Mouse (Mus musculus): ENCODE measurements at regions not wholly inside any gene's neighbourhood (a gene's known extent, or its start where the extent isn't known, plus 50 kb on each side); places are given as distances from the start of the nearest gene placed in this dataset.

DNA sequence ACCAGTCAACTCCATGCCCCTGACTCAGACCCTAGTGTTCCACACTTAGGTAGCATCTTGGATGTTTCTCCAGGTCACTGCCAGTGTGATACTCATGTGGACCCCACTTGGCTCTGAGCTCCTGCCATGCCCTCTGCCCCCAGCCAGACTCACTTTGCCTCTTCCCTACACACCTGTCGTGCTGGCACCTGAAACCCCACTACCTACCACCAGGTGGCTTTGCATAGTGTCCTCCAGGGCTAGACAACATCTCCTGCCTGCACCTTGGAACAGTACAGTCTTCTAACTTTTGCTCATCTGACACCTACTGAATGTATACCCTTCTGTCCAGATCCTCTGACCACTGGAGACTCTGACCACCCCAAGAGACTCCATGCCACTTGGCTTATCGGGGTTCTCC, 80.6 kb downstream of the Fam53a start:
- no peak for ATAC-seq (replicated peaks; ENCODE audit: low read depth, poor library complexity, severe bottlenecking)

GRCm38 (mm10) chr5:33543372-33543771, 86.1 kb downstream of the Fam53a start:
- ATAC-seq (replicated peaks; ENCODE audit: low read depth, poor library complexity, severe bottlenecking): peak; percentile 82

DNA sequence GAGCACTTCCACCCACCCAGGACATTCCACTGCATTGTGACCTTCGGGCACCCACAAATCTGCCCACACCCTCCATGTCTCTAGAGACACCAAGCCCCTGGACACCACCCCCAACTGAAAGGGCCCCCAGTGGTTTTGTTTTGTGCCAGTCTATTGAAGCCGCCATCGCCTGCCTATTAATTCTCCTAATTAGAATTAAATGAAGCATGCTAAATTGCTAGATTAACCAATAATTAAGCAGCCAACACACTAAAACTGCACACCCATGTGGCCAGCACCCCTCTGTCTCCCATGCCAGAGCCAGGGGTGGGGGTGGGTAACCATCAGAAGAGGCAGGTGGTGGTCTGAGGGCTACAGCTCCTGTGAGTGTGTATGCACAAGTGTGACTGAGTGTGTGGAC, 86.8 kb downstream of the Fam53a start:
- ATAC-seq (replicated peaks; ENCODE audit: low read depth, poor library complexity, severe bottlenecking): no peak

GRCm38 (mm10) chr5:33542000-33542554, 87.4 kb downstream of the Fam53a start:
- peak; percentile 62; the same call in 1 of the 2 replicates for ATAC-seq (replicated peaks; ENCODE audit: low read depth, poor library complexity, severe bottlenecking)

DNA sequence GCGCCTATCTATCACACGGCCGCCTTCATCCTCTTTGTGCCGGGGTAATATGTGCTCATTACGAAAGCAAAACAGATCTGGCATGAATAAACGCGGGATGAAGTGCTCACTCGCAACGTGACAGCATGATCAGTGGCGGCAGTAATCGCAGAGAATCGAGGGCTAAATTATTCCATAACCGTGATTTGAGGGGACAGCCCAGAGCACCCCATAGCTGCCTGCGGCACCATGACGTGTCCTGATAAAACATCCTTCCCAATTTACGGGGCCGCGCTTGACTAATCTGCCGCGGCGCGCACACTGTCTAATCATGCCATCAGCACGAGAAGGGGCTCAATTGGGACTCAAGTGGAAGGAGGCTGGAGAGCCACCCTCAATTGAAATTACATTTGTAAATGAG, 89.2 kb downstream of the Fam53a start:
- no peak for ATAC-seq (replicated peaks; ENCODE audit: low read depth, poor library complexity, severe bottlenecking)

GRCm38 (mm10) chr5:33537429-33537828, 92.0 kb downstream of the Fam53a start:
- ATAC-seq (replicated peaks; ENCODE audit: low read depth, poor library complexity, severe bottlenecking): no peak

- ATAC-seq (replicated peaks; ENCODE audit: low read depth, poor library complexity, severe bottlenecking): no peak
Measured at GRCm38 (mm10) chr5:33537017-33537416, 92.4 kb downstream of the Fam53a start.

- ATAC-seq (replicated peaks; ENCODE audit: low read depth, poor library complexity, severe bottlenecking): no peak
Measured at GRCm38 (mm10) chr5:33536261-33536660, 93.2 kb downstream of the Fam53a start.

- no peak for ATAC-seq (replicated peaks; ENCODE audit: low read depth, poor library complexity, severe bottlenecking)
Measured at GRCm38 (mm10) chr5:33535145-33536010, 94.1 kb downstream of the Fam53a start.

- ATAC-seq (replicated peaks; ENCODE audit: low read depth, poor library complexity, severe bottlenecking): no peak
Measured at GRCm38 (mm10) chr5:33534345-33534744, 95.1 kb downstream of the Fam53a start.

DNA sequence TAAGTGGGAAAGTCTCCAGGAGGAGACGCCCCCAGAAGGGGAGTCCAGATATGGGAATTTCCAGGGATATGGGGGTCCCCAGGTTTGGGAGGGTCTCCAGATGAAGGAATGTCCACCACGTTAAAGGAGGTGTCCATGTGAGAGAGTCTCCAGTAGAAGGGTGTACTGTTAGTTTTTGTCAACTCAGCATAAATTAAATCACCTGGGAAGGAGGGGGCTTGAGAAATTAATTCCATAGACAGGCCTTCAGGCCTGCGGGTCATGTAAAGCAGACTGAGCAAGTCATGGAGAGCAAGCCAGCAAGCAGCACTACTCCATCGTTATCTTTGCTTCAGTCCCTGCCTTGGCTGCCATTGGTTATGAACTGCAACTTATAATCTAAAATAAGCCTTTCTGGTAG, 96.2 kb downstream of the Fam53a start:
- no peak for ATAC-seq (replicated peaks; ENCODE audit: low read depth, poor library complexity, severe bottlenecking)

DNA sequence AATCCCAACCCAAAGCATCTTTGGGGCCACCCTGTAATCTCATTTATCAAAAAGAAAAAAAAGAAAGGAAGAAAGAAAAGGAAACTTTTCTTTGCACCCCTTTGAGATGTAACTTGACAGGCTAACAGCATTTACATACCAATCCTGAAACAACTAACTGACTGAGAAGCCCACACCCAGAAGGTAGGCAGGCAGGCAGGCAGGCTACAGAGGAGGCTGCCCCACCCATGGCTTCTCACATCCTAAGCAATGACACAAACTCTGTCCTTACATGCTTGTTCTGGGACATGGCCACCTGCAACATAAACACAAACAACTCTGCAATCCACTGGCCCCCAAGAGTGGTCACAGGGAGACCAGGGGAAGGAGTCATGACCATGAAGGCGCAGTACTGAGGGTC, 97.5 kb upstream of the Nkx1-1 start:
- ATAC-seq (replicated peaks; ENCODE audit: low read depth, poor library complexity, severe bottlenecking): no peak

GRCm38 (mm10) chr5:33529771-33530170, 96.0 kb upstream of the Nkx1-1 start:
- no peak for ATAC-seq (replicated peaks; ENCODE audit: low read depth, poor library complexity, severe bottlenecking)

- ATAC-seq (replicated peaks; ENCODE audit: low read depth, poor library complexity, severe bottlenecking): no peak
Measured at GRCm38 (mm10) chr5:33528971-33529670, 95.3 kb upstream of the Nkx1-1 start.

GRCm38 (mm10) chr5:33527750-33528149, 94.0 kb upstream of the Nkx1-1 start:
- no peak for ATAC-seq (replicated peaks; ENCODE audit: low read depth, poor library complexity, severe bottlenecking)

DNA sequence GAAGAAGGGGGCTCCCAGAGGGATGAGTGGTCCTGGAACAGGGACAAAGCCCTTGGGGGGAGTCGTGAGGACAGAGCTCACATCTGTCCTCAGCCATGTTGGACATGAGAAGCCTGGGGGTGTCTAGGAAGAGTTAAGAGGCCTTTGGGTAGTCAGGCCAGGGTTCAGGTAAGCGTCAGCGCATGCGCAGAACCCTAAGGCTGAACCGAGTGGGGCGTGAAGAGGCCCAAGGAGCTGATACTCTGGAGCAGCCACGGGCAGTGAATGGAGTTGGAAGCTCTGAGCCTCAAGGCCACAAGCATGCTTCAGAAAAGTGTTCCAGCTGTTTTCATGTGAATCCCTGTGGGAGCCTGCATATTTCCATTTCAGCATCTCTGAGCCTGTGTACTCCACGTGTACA, 93.5 kb upstream of the Nkx1-1 start:
- no peak for ATAC-seq (replicated peaks; ENCODE audit: low read depth, poor library complexity, severe bottlenecking)

GRCm38 (mm10) chr5:33521951-33522742, 88.4 kb upstream of the Nkx1-1 start:
- no peak for ATAC-seq (replicated peaks; ENCODE audit: low read depth, poor library complexity, severe bottlenecking)

GRCm38 (mm10) chr5:33520856-33521255, 87.1 kb upstream of the Nkx1-1 start:
- peak; percentile 42; the same call in 1 of the 2 replicates for ATAC-seq (replicated peaks; ENCODE audit: low read depth, poor library complexity, severe bottlenecking)

DNA sequence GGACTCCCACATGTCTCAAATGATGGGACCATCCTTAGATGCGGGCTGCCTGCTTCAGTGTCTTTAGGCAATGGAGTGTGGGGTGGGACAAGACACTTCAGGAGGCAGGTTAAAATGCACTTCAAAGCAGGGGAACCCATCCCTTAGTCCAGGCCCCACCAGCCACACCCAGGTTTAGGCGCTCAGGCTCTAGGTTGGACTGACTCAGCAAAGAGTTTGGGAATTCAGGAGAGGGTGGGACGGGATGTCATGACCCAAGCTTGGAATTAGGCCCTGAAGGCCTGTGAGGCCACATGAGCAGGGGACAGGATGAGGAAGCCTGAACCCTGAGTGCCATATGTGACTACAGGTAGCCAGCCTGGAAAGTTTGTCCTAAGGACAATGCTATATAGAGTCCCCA, 85.6 kb upstream of the Nkx1-1 start:
- no peak for ATAC-seq (replicated peaks; ENCODE audit: low read depth, poor library complexity, severe bottlenecking)

DNA sequence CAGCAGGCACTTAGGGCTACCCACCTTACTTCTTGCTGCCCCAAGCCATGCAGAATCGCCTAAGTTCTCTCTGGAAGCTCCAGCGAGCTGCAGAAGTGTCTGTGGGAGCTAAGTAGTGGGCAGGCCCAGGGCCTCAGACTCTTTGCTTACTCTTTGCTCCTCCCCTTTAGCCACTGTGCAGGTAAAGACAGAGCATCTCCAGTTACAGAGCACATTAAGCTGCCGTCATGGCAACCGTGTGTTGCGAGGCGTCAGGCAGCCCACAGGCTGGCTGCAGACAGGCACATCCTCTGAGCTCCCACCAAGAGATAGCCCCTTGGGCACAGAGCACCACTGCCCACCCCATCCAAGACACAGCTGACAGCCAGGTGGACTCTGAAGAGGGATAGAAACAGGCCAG, 85.1 kb upstream of the Nkx1-1 start:
- no peak for ATAC-seq (replicated peaks; ENCODE audit: low read depth, poor library complexity, severe bottlenecking)
